Mouse (Mus musculus) kidney, embryonic 14.5 days (tissue): ENCODE data around the gene Scgb2b15. TPM values are rescaled to one million over a fixed set of nuclear protein-coding genes. Genes with fewer than 3 reads are reported as not detected.
"Not testable (repeated sequence)": the region's sequence is repeated elsewhere in the genome, so short reads cannot be mapped to it uniquely, and the experiment has no call there.

Experiments
- ATAC-seq: fragments of 200-750 bp; cut with Nextera tagmentation; 2 replicates; pipeline ENCODE4 v1.8.0; 2017; ENCODE audit warnings: moderate number of reproducible peaks, mild to moderate bottlenecking, moderate TSS enrichment, moderate library complexity; ENCODE audit not compliant: low FRiP score, low TSS enrichment
- H3K27ac ChIP-seq: fragments of 300-500 bp; sonication (generic); 2 replicates; pipeline ENCODE4 v1.5.1; 2014; ENCODE audit warnings: low read depth, mild to moderate bottlenecking, low read length, moderate library complexity, mixed read lengths
- H3K27me3 ChIP-seq: fragments of 300-500 bp; sonication (generic); 2 replicates; pipeline ENCODE4 v1.6.1; 2014; ENCODE audit warnings: mild to moderate bottlenecking, low read length; ENCODE audit not compliant: control insufficient read depth, insufficient read depth
- H3K36me3 ChIP-seq: fragments of 300-500 bp; sonication (generic); 2 replicates; pipeline ENCODE4 v1.6.1; 2014; ENCODE audit warnings: low read length, mixed read lengths; ENCODE audit not compliant: control insufficient read depth, insufficient read depth
- H3K4me1 ChIP-seq: fragments of 300-500 bp; sonication (generic); 2 replicates; pipeline ENCODE4 v1.6.1; 2014; ENCODE audit warnings: low read length, mixed read lengths; ENCODE audit not compliant: control insufficient read depth, insufficient read depth
- H3K4me2 ChIP-seq: fragments of 300-500 bp; sonication (generic); replicated peaks from 2 replicates; pipeline ENCODE4 v1.6.1; 2014; ENCODE audit warnings: low read depth, mild to moderate bottlenecking, low read length
- H3K4me3 ChIP-seq: fragments of 300-500 bp; sonication (generic); 2 replicates; pipeline ENCODE4 v1.5.1; 2014; ENCODE audit warnings: mild to moderate bottlenecking, low read length
- H3K9ac ChIP-seq: fragments of 300-500 bp; sonication (generic); 2 replicates; pipeline ENCODE4 v1.6.1; 2014; ENCODE audit warnings: low read depth, mild to moderate bottlenecking, low read length, moderate library complexity
- H3K9me3 ChIP-seq: fragments of 300-500 bp; sonication (generic); 2 replicates; pipeline ENCODE4 v1.6.1; 2016; ENCODE audit warnings: low read length; ENCODE audit not compliant: control insufficient read depth
- polyA plus RNA-seq: library from polyadenylated mRNA; unstranded; fragments of >200 nt; fragmentation: Nextera tagmentation; extraction: Ambion mirVana; gene quantifications from 2 replicates; pipeline ENCODE4 v1.2.1, GENCODE M21; 2014

The Scgb2b15 gene
- polyA plus RNA-seq = not detected in 2 replicates

DNA sequence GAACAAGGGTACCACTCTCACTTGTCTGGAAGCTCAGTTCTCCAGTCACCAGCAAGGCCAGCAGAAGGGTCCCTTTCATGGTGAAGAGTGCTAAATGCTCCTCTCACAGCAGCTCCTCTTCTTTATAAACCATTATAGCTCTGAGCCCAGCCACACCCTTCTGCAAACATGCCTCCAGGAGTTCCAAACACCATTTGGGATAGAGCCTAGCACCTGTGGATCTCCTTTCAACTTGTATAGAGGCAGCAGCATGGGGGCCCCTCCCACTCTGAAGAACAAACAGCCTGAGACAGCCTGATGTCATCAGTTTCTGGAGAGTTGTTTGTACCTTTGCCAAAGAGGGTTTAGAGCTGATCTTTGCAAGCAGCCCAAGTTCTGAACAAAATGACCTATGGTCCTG lies at the start of gene Scgb2b15:
Gene Scgb2b15 (minus strand): TSS at position 101 of the 400 bp plus-strand sequence.
- ATAC-seq = not testable (repeated sequence)

GRCm38 (mm10) chr7:32836254-32836653 lies 6.8 kb upstream of the Scgb2b15 start, which contains the start of gene Scgb1b15:
TSS of gene Scgb1b15 (plus strand) at chr7:32836554.
- H3K4me1 ChIP-seq, H3K4me3 ChIP-seq, ATAC-seq, H3K27me3 ChIP-seq, H3K36me3 ChIP-seq, H3K9me3 ChIP-seq, H3K9ac ChIP-seq, H3K27ac ChIP-seq, H3K4me2 ChIP-seq: not testable (repeated sequence)

More for the DNA sequence above, at the start of gene Scgb2b15:
- not testable (repeated sequence) for H3K9me3 ChIP-seq, H3K27ac ChIP-seq, H3K4me2 ChIP-seq, H3K36me3 ChIP-seq, H3K4me1 ChIP-seq, H3K4me3 ChIP-seq, H3K27me3 ChIP-seq, H3K9ac ChIP-seq

Other genes with a start within 250 kb of the Scgb2b15 start
- not detected in 2 replicates for gene Scgb1b15, start 6.9 kb upstream of the Scgb2b15 start, polyA plus RNA-seq
- gene Scgb2b17, start 226.9 kb upstream of the Scgb2b15 start, polyA plus RNA-seq = not detected in 2 replicates
- gene Scgb1b17, start 233.8 kb upstream of the Scgb2b15 start, polyA plus RNA-seq = not detected in 2 replicates